Mouse (Mus musculus) cerebellum, adult 11-12 months (tissue): ENCODE results near the gene Mecr.
"Not testable (repeated sequence)": the region's sequence is repeated elsewhere in the genome, so short reads cannot be mapped to it uniquely, and the experiment has no call there.

ENCODE experiments used
- DNase-seq: peaks from one replicate; pipeline ENCODE4 v3.0.0; 2022

Gene Mecr

DNA sequence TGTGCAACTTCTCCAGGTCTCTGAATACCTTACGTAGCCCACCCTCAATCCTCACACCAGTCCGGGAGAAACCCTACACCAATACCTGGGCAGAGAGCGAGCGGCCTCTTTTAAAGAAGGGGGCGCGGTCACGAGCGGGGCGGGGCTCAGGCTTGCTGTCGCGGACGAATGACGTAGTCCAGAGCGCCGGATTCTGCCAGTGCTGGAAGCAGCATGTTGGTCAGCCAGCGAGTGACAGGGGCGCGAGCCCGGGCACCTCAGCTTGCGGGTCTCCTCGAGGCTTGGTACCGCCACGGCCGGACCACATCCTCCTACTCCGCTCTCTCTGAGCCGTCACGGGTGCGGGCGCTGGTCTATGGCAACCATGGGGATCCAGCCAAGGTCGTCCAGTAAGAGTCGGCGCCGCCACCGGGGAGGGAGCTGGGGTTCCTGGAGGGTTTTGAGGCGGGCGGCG lies at the start of gene Mecr:
Gene Mecr, plus strand, starts transcription at position 181 of the 454 bp plus-strand sequence.
- peak; percentile 91 for DNase-seq

GRCm38 (mm10) chr4:131796312-131797080 lies 46.8 kb upstream of the Mecr start:
- DNase-seq = no peak

DNA sequence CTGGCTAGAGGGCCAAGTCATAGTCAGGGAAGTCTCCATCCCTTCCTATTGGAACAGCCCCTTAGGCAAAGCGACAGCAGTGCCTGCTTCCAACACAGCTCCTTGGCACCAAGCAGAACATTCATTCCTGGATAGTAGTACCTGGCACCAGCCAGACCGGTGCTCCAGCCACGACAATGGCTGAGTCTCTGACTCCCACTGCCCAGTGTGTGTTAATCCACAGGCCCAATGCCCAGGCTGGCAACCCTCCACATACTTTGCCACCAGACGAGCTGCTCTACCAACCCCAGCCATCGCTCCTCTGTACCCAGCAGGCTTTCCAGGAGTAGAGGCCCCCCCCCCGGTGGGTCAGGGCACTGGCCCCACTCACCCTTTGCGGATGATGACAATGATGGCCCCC lies 45.8 kb upstream of the Mecr start:
- DNase-seq = no peak

DNA sequence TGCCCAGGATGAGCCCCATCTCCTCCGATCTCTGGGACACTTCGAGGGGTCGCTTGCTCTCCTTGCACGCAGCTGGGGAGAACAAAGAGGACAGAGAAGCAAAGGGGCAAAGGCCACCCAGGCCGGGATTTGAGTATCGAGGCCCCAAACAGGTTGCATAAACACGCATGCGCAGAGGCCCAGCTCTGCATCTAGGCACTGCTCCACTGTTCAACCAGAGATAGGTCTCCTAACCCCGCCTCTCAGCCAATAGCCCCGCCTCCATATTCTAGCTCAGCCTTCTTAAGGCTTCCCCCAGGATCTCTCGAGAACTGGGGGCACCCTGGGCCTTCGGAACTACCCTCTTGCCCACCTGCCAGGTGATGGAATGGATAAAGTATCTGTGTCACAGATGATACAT lies 45.4 kb upstream of the Mecr start:
- DNase-seq = no peak

DNA sequence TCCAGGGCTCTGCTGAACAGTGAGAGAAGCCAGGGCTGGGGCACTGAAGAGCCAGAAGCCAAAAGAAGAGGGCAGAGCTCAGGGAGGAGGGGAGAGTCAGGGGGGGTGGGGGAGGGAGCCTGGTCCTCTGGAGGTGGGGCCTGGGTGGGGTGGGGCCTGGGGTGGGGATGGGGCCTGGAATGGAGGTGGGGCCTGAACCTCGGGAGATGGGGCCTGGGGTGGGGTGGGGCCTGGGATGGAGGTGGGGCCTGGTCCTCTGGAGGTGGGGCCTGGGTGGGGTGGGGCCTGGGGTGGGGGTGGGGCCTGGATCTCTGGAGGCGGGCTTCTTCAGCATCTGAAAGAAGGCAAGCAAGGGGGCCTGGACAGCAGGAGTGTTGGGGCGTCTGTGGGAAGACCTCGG lies 44.3 kb upstream of the Mecr start:
- DNase-seq = no peak

- no peak for DNase-seq
These were observed 39.4 kb upstream of the Mecr start for GRCm38 (mm10) chr4:131803846-131804245.

DNA sequence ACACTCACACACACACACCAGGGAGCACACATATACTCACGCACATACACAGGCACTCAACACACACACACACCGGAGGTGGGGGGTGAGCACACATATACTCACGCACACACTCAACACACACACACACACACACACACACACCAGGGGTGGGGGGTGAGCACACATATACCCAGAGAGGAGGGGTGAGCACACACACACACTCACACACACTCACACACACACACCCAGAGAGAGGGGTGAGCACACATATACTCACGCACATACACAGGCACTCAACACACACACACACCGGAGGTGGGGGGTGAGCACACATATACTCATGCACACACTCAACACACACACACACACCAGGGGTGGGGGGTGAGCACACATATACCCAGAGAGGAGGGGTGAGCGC lies 38.5 kb upstream of the Mecr start:
- not testable (repeated sequence) for DNase-seq

DNA sequence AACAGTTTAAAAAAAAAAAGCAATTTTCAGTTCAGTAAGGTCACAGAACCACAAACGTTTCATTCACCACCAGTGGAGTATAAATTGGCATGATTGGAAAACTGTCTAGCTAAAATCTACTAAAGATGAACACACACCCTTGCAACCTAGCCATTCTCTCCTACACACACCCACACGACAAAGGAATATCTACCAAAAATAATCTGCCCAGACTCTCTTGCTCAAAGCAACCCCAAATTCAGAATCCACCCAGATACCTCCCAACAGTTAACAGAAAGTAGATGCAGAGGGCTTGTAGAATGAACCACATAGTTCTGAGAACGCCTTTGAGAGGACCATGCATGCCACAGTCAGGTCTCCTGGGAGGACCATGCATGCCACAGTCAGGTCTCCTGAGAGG lies 38.0 kb upstream of the Mecr start:
- no peak for DNase-seq

DNA sequence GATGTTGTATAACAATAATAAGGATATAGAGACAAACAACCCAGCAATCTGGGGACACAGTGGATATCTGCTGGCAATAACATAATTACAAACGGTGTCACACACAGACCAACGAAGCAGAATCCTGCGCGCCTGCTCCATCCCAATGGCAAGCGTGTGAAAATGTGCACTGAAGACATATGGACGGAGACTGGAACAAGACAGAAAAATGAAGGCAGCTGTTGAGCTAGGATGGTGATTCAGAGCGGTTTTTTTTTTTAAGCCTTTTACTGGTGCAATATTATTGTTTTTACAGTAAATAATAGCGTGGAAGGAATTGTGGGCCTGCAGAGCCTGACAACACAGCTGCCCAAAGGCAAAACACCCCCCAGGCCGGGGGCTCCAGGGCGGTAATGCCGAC lies 30.8 kb upstream of the Mecr start:
- no peak for DNase-seq

GRCm38 (mm10) chr4:131813798-131814197 lies 29.5 kb upstream of the Mecr start:
- DNase-seq = no peak

DNA sequence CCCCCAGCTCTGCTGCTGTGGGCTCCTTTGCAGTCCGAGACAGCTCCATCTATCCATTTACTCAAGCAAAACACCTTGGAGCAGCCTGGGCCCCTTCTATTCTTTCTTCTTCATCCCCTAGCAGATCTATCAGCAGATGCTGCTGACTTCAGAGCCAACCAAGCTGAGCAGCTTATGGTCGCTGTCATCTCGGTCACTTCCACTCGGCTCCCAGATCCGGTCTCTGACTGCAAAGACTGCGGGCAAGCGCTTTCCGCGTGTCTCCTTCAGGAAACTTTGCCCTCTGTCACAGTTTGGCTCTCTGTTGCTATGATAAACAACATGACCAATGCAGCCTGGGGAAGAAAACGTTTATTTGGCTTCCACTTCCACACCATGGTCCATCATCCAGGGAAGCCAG lies 28.4 kb upstream of the Mecr start:
- DNase-seq = no peak

DNA sequence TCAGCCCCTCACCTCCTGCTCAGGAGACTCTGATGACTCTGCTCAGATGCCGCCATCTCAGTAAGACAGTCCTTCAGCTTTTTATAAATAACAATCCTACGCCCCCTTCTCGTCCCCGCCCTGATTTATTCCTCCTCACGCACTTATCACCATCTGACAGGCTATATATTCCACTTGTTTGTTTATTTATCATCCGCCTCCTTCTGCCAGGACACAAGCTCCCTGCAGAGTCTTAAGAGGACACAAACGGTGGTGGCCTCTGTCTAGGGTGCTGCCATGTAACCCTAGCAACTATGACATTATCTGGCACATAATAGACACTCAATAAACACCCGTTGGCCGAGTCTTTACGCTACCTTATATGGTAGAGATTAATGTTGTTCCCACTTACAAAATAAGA lies 27.5 kb upstream of the Mecr start:
- DNase-seq = no peak

DNA sequence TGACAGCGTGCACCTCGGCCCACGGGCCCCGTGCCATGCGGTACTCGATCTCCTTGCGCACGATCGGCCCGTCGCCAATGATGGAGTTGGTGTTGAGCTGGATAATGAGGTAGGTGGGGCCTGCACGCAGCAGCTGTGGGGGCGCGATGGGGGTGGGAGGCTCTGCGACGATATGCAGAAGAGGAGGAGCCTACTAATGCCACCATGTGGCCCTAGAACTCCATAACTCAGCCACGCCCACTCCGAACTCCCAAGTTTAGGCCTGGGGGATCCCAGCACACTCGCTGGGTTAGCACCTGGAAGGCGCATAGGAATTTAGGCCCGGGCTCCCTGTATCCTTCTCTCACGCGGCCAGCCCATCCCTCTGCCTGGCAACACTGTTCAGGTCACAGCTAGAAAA lies 24.3 kb upstream of the Mecr start:
- DNase-seq = no peak

- DNase-seq = no peak
These were observed 22.0 kb upstream of the Mecr start for GRCm38 (mm10) chr4:131821161-131821731.

GRCm38 (mm10) chr4:131822583-131822982 lies 20.7 kb upstream of the Mecr start:
- DNase-seq = no peak

- no peak for DNase-seq
These were observed 18.3 kb upstream of the Mecr start for GRCm38 (mm10) chr4:131824939-131825338.

DNA sequence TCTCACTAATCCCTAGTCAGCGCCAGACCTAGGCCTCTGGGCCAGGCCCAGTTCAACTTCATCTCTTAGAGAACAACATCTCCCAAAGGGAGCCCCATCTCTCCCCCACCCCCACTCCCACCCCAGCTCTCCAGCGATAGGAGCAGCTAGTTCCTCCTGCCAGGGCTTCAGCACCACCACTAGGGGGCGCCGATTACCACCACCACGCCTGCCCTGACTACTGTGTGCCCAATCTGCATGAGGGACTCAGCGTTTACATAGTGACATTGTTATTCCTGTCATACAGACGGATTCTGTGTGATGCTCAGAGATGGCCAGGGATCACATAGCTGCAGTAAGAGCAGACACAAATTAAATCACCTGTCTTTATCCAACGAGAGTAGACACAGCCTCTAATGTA lies 17.4 kb upstream of the Mecr start:
- DNase-seq = no peak

- DNase-seq = no peak
These were observed 16.4 kb upstream of the Mecr start for GRCm38 (mm10) chr4:131826905-131827304.

DNA sequence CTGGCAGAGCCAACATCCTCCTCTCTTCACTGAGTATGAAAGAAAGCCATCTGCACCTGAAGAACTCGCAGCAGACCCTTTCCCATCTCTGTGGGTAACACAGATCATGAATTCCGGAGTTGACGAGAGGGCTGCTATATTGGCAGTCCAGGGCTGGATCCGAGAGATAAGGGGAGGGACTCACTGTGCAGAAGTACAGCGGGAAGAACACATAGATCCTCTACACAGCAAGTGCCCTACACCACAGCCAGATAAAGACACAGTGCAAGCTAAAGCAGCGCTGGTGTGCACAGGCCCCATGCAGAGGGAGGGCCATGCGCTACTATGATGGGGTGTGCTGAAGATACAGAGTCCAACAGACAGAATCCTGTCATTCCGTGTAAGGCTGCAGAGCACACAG lies 14.1 kb upstream of the Mecr start:
- no peak for DNase-seq

DNA sequence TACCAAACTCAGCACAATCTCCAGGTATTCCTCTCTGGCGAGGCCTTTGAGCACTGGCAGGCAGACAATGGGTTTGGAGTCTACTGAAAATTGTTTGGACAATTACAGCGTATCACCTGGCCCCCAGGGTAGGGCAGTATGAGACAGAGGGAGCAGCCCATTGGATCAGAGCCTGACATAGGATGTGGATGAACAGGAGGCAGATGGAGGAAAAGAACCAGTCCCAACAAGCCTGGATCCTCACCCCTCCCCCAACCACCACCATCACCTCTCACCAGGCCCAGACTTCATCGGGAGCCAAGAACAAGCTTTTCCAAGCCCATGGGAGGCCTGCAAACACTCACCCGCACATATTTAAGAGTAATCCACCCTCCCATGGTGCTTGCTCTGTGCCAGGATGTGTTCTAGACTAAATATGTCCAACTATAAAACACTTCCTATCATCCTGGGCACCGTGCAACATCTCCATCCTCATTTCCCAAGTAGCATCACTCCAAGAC lies 11.7 kb upstream of the Mecr start:
- peak; percentile 49 for DNase-seq

- DNase-seq = no peak
These were observed 10.4 kb upstream of the Mecr start for GRCm38 (mm10) chr4:131832759-131833407.

GRCm38 (mm10) chr4:131833971-131834609 lies 9.2 kb upstream of the Mecr start:
- no peak for DNase-seq

DNA sequence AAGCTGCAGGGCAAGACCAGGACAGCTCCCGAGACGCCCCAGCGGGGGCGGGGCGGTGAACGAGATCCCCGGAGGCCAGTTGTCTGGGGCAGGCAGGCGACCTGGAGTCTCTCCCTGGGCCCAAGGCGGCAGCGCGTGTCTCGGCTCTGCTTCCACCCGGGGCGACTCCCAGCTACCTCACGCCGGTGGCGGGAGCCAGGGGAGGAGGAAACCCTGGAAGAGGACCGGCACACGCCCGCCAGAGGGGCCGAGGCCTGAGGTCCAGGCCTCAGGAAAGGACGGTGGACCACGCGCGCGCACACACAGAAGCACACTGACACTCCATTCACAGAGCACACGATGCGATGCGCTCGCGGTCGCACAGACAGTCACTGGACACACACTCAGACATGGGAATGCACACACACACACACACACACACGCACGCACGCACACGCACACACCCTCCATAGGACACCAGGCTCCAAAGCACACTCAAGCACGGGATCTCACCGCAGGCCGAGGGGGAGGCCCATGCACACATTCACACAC lies 6.9 kb upstream of the Mecr start:
- DNase-seq = peak; percentile 52
